Comparison of ENCODE assay signal across 9 mouse cellular contexts in the genomic region with DNA sequence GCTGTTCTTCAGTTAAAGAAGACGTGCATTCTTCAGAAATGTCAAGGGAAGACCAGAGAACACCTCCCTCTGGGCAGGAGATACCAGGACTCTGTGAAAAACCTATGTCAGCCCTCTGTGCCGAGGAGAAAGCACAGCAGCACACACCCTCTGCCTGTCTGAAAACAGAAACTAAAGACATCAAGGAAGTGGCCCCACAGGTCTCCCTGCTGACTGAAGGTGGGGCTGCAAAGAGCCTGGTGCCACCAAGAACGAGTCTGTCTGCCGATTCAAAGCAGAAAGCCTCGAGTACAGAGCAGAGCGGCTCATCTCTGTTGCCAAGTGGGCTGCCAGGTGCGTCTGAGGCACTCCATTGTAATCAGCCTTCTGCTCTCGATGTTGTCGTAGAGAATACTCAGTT.
A peak's percentile ranks its signal among the peaks of the same experiment; 100 is the strongest.
DNase-seq lines count a peak whose midpoint lies in the region; ATAC-seq and TF ChIP-seq lines count a peak whose summit lies in the region.
"Had no signal": no experiment of that assay in that cellular context is flagged by ENCODE, and none has a peak within 500 bp of the region (broad histone marks: within the 10 kb centered on the region; RNA-seq: fewer than 3 reads in every experiment).

No protein-coding gene starts in this region.

- TF ChIP-seq CTCF in liver, embryonic 14.5 days (IDR thresholded peaks at IDR 0.05; ENCODE audit: low read depth), result peak; percentile 13; the same call in 1 of the 2 replicates

- no peak overlapping the region; a peak in 1 of 4 replicates for H3K4me3 ChIP-seq in liver, embryonic 14.5 days (ENCODE audit: insufficient read depth in 1 of 2, low read depth in 2 of 2, low read length in 2 of 2)

- TF ChIP-seq EP300 in liver, embryonic 14.5 days (IDR thresholded peaks at IDR 0.05; ENCODE audit: low read depth), result no peak

- H3K4me1 ChIP-seq in liver, embryonic 14.5 days (replicated peaks; ENCODE audit: control insufficient read depth in 2 of 2, insufficient read depth in 2 of 2, low read length in 1 of 2), result peaks cover 38 to 51% of the 10 kb centered on the region in 2 experiments

- peak; percentile 46 for ATAC-seq in granulocyte monocyte progenitor cell, adult 5-6 weeks (replicated peaks; ENCODE audit: poor library complexity, severe bottlenecking)
- peak; percentile 16; the same call in 1 of the 2 replicates for ATAC-seq in liver, embryonic 14.5 days (ENCODE audit: insufficient read depth)

- intact Hi-C loops in heart, postnatal 25 days (cut with DNase I), result loop anchor here (5.0 kb wide), 1 partner anchor 213 kb away; no protein-coding TSS in a partner anchor
- intact Hi-C loops in left cerebral cortex, postnatal 10 days (cut with DNase I), result no loop called here

- peak overlapping the region; percentile 24; the same call in 1 of the 2 replicates for H3K9ac ChIP-seq in liver, embryonic 14.5 days (replicated peaks)

- no peaks in the 10 kb centered on the region for H3K27me3 ChIP-seq in liver, embryonic 14.5 days (ENCODE audit: control insufficient read depth, insufficient read depth, low read length)
- H3K27me3 ChIP-seq in splenic B cell, adult 2 months (ENCODE audit: control insufficient read depth, insufficient read depth, low read length, poor library complexity, severe bottlenecking), result no peaks in the 10 kb centered on the region

- no peaks in the 10 kb centered on the region for H3K9me3 ChIP-seq in liver, embryonic 14.5 days (ENCODE audit: control insufficient read depth, low read length)

- H3K36me3 ChIP-seq in liver, embryonic 14.5 days (replicated peaks; ENCODE audit: control insufficient read depth, insufficient read depth, low read depth), result peaks cover 29% of the 10 kb centered on the region
- H3K36me3 ChIP-seq in splenic B cell, adult 2 months (ENCODE audit: control insufficient read depth, insufficient read depth, low read length, poor library complexity, severe bottlenecking), result peaks cover 14% of the 10 kb centered on the region

- WGBS in liver, embryonic 14.5 days (ENCODE audit: insufficient replicate concordance), result 38% methylated on average over 9 of the region's 9 CpGs

- DNase-seq in heart, adult 11 months, result peak; percentile 96
- no peak for DNase-seq in heart, postnatal 25 days (ENCODE audit: low spot score)
- no peak for DNase-seq in liver, embryonic 14.5 days (ENCODE audit: low read depth in 3 of 3, low spot score in 3 of 3)
- peak; percentile 74 for DNase-seq in splenic B cell, adult 2 months (ENCODE audit: low read depth, low spot score)
- no peak for DNase-seq in gastrocnemius, adult 18-20 months (ENCODE audit: low spot score)
- no peak for DNase-seq in ovary, postnatal 36 days (ENCODE audit: low spot score)
- no peak for DNase-seq in left cerebral cortex, postnatal 10 days (ENCODE audit: extremely low spot score in 1 of 2, low spot score in 2 of 2)
- DNase-seq: cerebellum, adult 11-12 months had no signal

- peak overlapping the region; percentile 40 for H3K4me2 ChIP-seq in liver, embryonic 14.5 days (ENCODE audit: low read depth)

- peak overlapping the region; percentile 75 for H3K27ac ChIP-seq in liver, embryonic 14.5 days

Comparison
In these comparisons a context has a peak if more than half of its experiments do, and no peak if none do; other contexts are left out.
1. DNase-seq: peak in heart, adult 11 months (single experiment) and splenic B cell, adult 2 months (single experiment); none in heart, postnatal 25 days (single experiment), liver, embryonic 14.5 days (0 of 3), gastrocnemius, adult 18-20 months (single experiment), ovary, postnatal 36 days (single experiment) and left cerebral cortex, postnatal 10 days (0 of 2).